Mouse (Mus musculus) heart, postnatal 14 days (tissue): ENCODE measurements around the gene Usp3. TPM values are rescaled to one million over a fixed set of nuclear protein-coding genes. Genes with fewer than 3 reads are reported as not detected.

Source experiments
- DNase-seq, 2 experiments: peaks; one replicate each; pipeline ENCODE4 v3.0.0; 2021 to 2022
- intact Hi-C: fragments of 180-260 bp; cut with DNase I; formaldehyde crosslinking; loops from one replicate; pipeline ENCODE4 v1.15.1; 2025
- total RNA-seq, 2 experiments: library from RNA; stranded (reverse); gene quantifications; 2 replicates each; pipeline ENCODE4 v1.2.3; 2021

Usp3 gene
- total RNA-seq, 2 experiments from 2014 or later: 29.5 to 29.7 TPM

- intact Hi-C loops: no loop called here
- no peak for DNase-seq
These were observed 13.2 kb upstream of the Usp3 start for GRCm38 (mm10) chr9:66605876-66606750.

GRCm38 (mm10) chr9:66604349-66605206, 11.6 kb upstream of the Usp3 start:
- no peak for DNase-seq
- intact Hi-C loops: no loop called here

- no peak for DNase-seq
- intact Hi-C loops: no loop called here
These were observed 11.0 kb upstream of the Usp3 start for GRCm38 (mm10) chr9:66603907-66604306.

- intact Hi-C loops: no loop called here
- DNase-seq: no peak
These were observed 8.1 kb upstream of the Usp3 start for GRCm38 (mm10) chr9:66601006-66601405.

- no peak for DNase-seq
- intact Hi-C loops: no loop called here
These were observed 7.6 kb upstream of the Usp3 start for GRCm38 (mm10) chr9:66600551-66600950.

- peak; percentile 35 to 44 for DNase-seq
- intact Hi-C loops: loop anchor here (10.0 kb wide), 1 partner anchor 775 kb away; the partner anchor contains the start of gene Zfp609
These were observed 6.6 kb upstream of the Usp3 start for GRCm38 (mm10) chr9:66599577-66599976.

- no peak for DNase-seq
- intact Hi-C loops: loop anchor here (10.0 kb wide), 1 partner anchor 774 kb away; the partner anchor contains the start of gene Zfp609
These were observed 5.7 kb upstream of the Usp3 start for GRCm38 (mm10) chr9:66598636-66599035.

GRCm38 (mm10) chr9:66597480-66598215, 4.7 kb upstream of the Usp3 start:
- no peak for DNase-seq
- intact Hi-C loops: loop anchor here (10.0 kb wide), 1 partner anchor 773 kb away; the partner anchor contains the start of gene Zfp609

- DNase-seq: no peak
- intact Hi-C loops: loop anchor here (10.0 kb wide), 1 partner anchor 772 kb away; the partner anchor contains the start of gene Zfp609
These were observed 4.1 kb upstream of the Usp3 start for GRCm38 (mm10) chr9:66597076-66597475.

- intact Hi-C loops: loop anchor here (10.0 kb wide), 1 partner anchor 771 kb away; the partner anchor contains the start of gene Zfp609
These were observed 3.1 kb upstream of the Usp3 start for GRCm38 (mm10) chr9:66595722-66596675.

GRCm38 (mm10) chr9:66594061-66594460, 1.1 kb upstream of the Usp3 start:
- no peak for DNase-seq
- intact Hi-C loops: loop anchor here (1.0 to 10.0 kb wide), 2 partner anchors 17 to 769 kb away; partner anchors contain the start of gene Zfp609

More at GRCm38 (mm10) chr9:66595722-66596675, 3.1 kb upstream of the Usp3 start:
- peak in 1 of 2 experiments; percentile 25 for DNase-seq

GRCm38 (mm10) chr9:66593613-66593969, 649 bp upstream of the Usp3 start:
- DNase-seq: no peak
- intact Hi-C loops: loop anchor here (2.0 to 10.0 kb wide), 2 partner anchors 79 to 769 kb away; partner anchors contain the start of genes Fbxl22 and Zfp609

- intact Hi-C loops: loop anchor here (2.0 to 10.0 kb wide), 2 partner anchors 77 to 767 kb away; partner anchors contain the start of genes Fbxl22 and Zfp609
- peak; percentile 60 to 64 for DNase-seq
These were observed 894 bp downstream of the Usp3 start for GRCm38 (mm10) chr9:66591851-66592645.

GRCm38 (mm10) chr9:66590051-66590450, 2.9 kb downstream of the Usp3 start:
- no peak for DNase-seq
- intact Hi-C loops: loop anchor here (10.0 kb wide), 1 partner anchor 765 kb away; the partner anchor contains the start of gene Zfp609

GRCm38 (mm10) chr9:66587016-66587415, 5.9 kb downstream of the Usp3 start:
- DNase-seq: no peak
- intact Hi-C loops: no loop called here

- no peak for DNase-seq
- intact Hi-C loops: no loop called here
These were observed 6.4 kb downstream of the Usp3 start for GRCm38 (mm10) chr9:66586533-66586932.

GRCm38 (mm10) chr9:66585191-66585590, 7.8 kb downstream of the Usp3 start:
- DNase-seq: no peak
- intact Hi-C loops: no loop called here

- DNase-seq: no peak
These were observed 8.8 kb downstream of the Usp3 start for GRCm38 (mm10) chr9:66584176-66584575.

More at GRCm38 (mm10) chr9:66584176-66584575, 8.8 kb downstream of the Usp3 start:
- intact Hi-C loops: no loop called here
